Mouse (Mus musculus): ENCODE data around the gene Serpina10. TPM values are rescaled to one million over a fixed set of nuclear protein-coding genes. Genes with fewer than 3 reads are reported as not detected.

The Serpina10 gene
- polyA plus RNA-seq, 1 experiment from 2014 or later = 0.08 TPM

DNA sequence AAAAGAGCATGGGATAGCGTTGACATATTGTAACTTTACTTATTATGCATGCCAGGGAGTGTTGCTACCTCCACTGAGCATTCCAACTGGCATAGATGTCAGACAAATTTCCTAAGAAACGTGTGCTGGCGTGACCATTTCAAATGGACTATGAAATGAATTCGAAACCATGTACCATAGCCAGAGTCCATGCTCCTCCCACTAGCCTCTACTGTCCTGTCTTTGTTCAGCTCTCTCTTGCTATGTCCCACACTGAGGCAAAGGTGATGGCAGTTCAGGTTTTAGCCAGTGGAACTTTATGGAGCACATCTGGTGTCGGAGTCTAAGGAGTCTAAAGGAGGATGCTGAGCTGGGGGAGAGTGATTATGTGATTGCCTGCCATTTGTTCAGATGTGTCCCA is 28.8 kb upstream of the Serpina10 start:
- H3K27ac ChIP-seq (ENCODE audit: low read depth, low read length) = no peak overlapping the region
- no peak overlapping the region for H3K4me2 ChIP-seq (ENCODE audit: low read depth)
- H3K9me3 ChIP-seq (ENCODE audit: control insufficient read depth, low read length) = no peaks in the 10 kb centered on the region
- H3K4me3 ChIP-seq (ENCODE audit: low read depth, low read length) = no peak overlapping the region
- H3K4me1 ChIP-seq (ENCODE audit: control insufficient read depth, insufficient read depth, low read length) = no peaks in the 10 kb centered on the region
- 82% methylated on average over 5 of the region's 5 CpGs for WGBS
- no peaks in the 10 kb centered on the region for H3K36me3 ChIP-seq (ENCODE audit: control insufficient read depth, insufficient read depth, low read length)
- ATAC-seq (ENCODE audit: insufficient read depth, low FRiP score, low TSS enrichment) (no peak), DNase-seq (ENCODE audit: low spot score) (no peak)
- H3K27me3 ChIP-seq (ENCODE audit: control insufficient read depth, insufficient read depth, low read length) = no peaks in the 10 kb centered on the region
- H3K9ac ChIP-seq (ENCODE audit: low read length) = no peak overlapping the region

DNA sequence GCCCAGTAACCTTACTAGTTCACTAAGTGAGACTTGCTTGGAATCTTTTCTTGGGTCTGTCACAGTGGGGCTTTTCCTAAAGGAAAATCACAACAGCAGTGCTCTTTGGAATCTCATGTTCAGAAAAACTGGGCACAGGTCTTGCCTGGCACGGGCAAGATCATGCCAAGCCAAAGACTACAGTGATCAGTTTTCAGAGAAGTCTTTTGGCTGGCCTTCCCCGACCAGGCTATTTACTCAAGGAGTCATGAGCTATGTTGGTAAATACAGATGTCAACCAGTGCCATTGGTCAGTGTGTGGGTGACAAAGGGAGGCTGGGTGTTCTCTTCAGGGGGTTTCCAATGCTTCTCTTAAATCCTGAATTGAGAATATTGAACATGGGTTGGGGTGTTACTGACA is 27.9 kb upstream of the Serpina10 start:
- Histone ChIP-seq H3K27me3 (ENCODE audit: control insufficient read depth, insufficient read depth, low read length) (no peaks in the 10 kb centered on the region), H3K4me3 (ENCODE audit: low read depth, low read length) (no peak overlapping the region), H3K4me1 (ENCODE audit: control insufficient read depth, insufficient read depth, low read length) (no peaks in the 10 kb centered on the region), H3K4me2 (ENCODE audit: low read depth) (no peak overlapping the region), H3K36me3 (ENCODE audit: control insufficient read depth, insufficient read depth, low read length) (no peaks in the 10 kb centered on the region), H3K9me3 (ENCODE audit: control insufficient read depth, low read length) (no peaks in the 10 kb centered on the region), H3K9ac (ENCODE audit: low read length) (no peak overlapping the region), H3K27ac (ENCODE audit: low read depth, low read length) (no peak overlapping the region)
- 82% methylated on average over 2 of the region's 2 CpGs for WGBS
- no peak for ATAC-seq (ENCODE audit: insufficient read depth, low FRiP score, low TSS enrichment)
- DNase-seq (ENCODE audit: low spot score) = no peak

DNA sequence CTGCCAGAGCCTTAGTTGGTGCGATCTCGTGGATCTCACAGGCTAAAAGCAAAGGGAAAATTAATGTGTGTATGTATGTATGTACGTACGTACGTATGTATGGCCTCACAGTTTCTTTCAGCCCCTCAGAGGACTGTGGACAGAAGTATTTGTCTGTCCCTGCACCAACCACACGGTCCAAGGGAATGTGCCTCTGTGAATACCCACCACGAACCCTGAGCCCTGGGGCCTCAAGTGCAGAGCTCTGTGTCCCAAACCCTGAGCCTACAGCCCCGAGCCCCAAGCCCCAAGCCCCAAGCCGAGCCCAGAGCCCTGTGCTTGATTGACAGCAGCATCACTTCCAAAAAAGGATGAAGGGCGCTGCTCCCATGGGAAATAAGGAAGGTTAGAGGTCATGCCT is 26.7 kb upstream of the Serpina10 start:
- H3K27me3 ChIP-seq (ENCODE audit: control insufficient read depth, insufficient read depth, low read length) = no peaks in the 10 kb centered on the region
- H3K36me3 ChIP-seq (ENCODE audit: control insufficient read depth, insufficient read depth, low read length) = no peaks in the 10 kb centered on the region
- H3K9me3 ChIP-seq (ENCODE audit: control insufficient read depth, low read length) = no peaks in the 10 kb centered on the region
- H3K4me1 ChIP-seq (ENCODE audit: control insufficient read depth, insufficient read depth, low read length) = no peaks in the 10 kb centered on the region
- H3K4me2 ChIP-seq (ENCODE audit: low read depth) = no peak overlapping the region
- DNase-seq (ENCODE audit: low spot score) (no peak), ATAC-seq (ENCODE audit: insufficient read depth, low FRiP score, low TSS enrichment) (no peak)
- no peak overlapping the region for H3K9ac ChIP-seq (ENCODE audit: low read length)
- no peak overlapping the region for H3K4me3 ChIP-seq (ENCODE audit: low read depth, low read length)
- WGBS = 86% methylated on average over 10 of the region's 10 CpGs
- H3K27ac ChIP-seq (ENCODE audit: low read depth, low read length) = no peak overlapping the region

DNA sequence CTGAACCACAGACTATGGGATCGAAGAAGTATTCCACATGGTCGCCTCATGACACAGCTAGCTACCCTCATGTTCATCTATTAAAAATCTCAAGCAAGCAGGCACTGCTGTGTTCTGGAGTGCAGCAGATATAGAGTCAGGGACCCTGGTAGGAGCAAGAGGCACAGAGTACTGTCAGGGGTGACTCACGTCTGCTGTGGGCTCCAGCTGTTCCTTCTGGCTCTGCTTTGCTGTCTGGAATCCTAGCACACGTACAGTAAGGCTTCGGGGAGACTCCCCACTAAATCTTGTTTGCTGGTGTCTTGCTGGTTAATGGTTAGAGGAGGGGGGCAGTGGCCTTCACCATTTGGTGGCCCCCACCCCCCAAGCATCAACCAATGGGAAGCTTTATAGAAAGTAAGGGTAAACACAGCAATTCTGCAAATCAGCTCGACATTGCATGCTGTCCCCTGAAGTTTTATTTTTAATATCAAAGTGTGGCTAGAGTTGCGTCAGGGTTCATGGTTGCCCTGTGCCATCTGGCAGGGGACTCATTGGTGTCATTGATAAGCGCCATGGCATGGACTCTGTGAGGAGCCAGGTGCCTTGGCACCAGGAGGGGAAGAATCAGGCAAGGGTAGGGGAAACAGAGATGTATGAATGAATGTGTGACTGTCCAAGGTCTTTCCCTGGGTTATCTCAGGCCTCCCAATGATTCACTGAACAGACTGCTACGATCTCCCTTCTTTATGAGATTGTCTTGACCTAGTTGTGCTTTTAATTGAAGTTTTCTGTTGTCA is 25.8 kb upstream of the Serpina10 start, which contains the start of gene Serpina6:
Serpina6 (minus strand) TSS at position 365 of the 779 bp plus-strand sequence.
- Histone ChIP-seq H3K9me3 (ENCODE audit: control insufficient read depth, low read length) (no peaks in the 10 kb centered on the region), H3K4me2 (ENCODE audit: low read depth) (no peak within 1 kb of the TSS), H3K36me3 (ENCODE audit: control insufficient read depth, insufficient read depth, low read length) (no peaks in the 10 kb centered on the region), H3K4me3 (ENCODE audit: low read depth, low read length) (no peak within 1 kb of the TSS), H3K4me1 (ENCODE audit: control insufficient read depth, insufficient read depth, low read length) (no peaks in the 10 kb centered on the region), H3K27me3 (ENCODE audit: control insufficient read depth, insufficient read depth, low read length) (no peaks in the 10 kb centered on the region), H3K27ac (ENCODE audit: low read depth, low read length) (no peak within 1 kb of the TSS), H3K9ac (ENCODE audit: low read length) (no peak within 1 kb of the TSS)
- no peak for DNase-seq (ENCODE audit: low spot score)
- WGBS = 82% methylated on average over 9 of the region's 9 CpGs
- no peak for ATAC-seq (ENCODE audit: insufficient read depth, low FRiP score, low TSS enrichment)

DNA sequence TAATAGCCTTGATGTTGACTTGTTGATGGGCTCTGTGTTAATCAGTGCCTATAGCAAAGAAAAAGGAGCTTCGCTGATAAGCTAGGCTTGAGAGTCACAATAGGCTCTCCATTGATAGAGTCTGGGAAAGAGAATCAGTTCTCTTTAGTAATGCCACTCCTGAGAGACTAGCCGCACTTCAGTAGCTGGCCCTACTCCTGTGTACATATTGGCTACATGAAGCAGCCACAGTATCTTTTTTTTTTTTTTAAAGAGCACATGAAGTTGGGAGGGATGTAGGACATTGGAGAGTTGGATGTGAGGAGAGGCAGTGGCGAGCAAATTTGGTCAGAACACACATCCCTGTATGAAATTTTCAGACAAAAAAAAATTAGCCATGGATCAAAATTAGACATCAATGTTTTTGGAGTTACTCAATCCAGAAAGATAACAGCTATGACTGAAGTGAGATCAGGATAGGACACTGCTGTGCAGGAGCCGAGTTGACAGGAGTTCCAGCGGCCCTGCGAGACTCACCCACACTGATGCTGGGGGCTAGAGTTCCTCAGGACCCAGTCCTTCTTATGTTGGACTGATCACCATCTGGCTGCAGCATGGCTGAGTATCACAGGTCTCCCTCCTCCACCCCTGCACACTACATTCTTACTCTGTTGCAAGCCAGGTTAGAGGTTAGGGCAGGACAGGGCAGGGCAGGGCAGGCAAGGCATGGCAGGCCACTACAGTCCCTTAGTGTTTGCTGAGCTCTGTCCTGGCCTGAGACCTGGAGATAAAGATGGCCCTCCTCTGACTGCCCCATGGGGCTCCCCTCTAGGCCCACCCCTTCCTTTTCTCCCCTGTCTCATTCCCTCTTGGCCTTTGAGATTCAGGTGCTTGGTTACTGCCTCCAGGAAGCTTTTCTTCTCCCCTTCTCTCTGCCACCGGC is 24.1 kb upstream of the Serpina10 start:
- H3K36me3 ChIP-seq (ENCODE audit: control insufficient read depth, insufficient read depth, low read length) = no peaks in the 10 kb centered on the region
- no peaks in the 10 kb centered on the region for H3K4me1 ChIP-seq (ENCODE audit: control insufficient read depth, insufficient read depth, low read length)
- DNase-seq (ENCODE audit: low spot score) = no peak
- no peak overlapping the region for H3K27ac ChIP-seq (ENCODE audit: low read depth, low read length)
- ATAC-seq (ENCODE audit: insufficient read depth, low FRiP score, low TSS enrichment) = no peak
- no peaks in the 10 kb centered on the region for H3K27me3 ChIP-seq (ENCODE audit: control insufficient read depth, insufficient read depth, low read length)
- H3K4me3 ChIP-seq (ENCODE audit: low read depth, low read length) = no peak overlapping the region
- H3K4me2 ChIP-seq (ENCODE audit: low read depth) = no peak overlapping the region
- no peaks in the 10 kb centered on the region for H3K9me3 ChIP-seq (ENCODE audit: control insufficient read depth, low read length)
- WGBS = 91% methylated on average over 7 of the region's 7 CpGs
- no peak overlapping the region for H3K9ac ChIP-seq (ENCODE audit: low read length)

DNA sequence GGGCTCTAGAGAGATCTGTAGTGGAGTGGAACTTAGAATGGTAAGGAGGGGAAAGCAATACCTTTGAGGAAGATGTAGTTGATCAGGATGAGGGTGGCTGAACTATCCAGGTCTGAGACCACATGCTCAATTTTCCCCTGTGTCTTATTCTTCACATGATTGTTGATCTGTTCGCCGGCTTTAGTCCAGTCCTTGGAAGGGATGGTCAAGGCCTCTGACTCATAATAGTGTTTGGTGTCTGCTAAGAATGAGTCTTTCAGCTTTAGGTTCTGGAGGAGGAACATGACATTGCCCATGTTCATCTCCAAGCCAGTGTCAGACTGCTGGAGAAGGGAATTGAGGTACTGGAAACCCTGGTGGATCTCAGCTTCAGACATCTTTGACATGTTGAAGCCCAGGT is 22.6 kb upstream of the Serpina10 start:
- Histone ChIP-seq H3K9ac (ENCODE audit: low read length) (no peak overlapping the region), H3K27ac (ENCODE audit: low read depth, low read length) (no peak overlapping the region), H3K4me3 (ENCODE audit: low read depth, low read length) (no peak overlapping the region), H3K27me3 (ENCODE audit: control insufficient read depth, insufficient read depth, low read length) (no peaks in the 10 kb centered on the region), H3K36me3 (ENCODE audit: control insufficient read depth, insufficient read depth, low read length) (no peaks in the 10 kb centered on the region), H3K4me1 (ENCODE audit: control insufficient read depth, insufficient read depth, low read length) (no peaks in the 10 kb centered on the region), H3K9me3 (ENCODE audit: control insufficient read depth, low read length) (no peaks in the 10 kb centered on the region), H3K4me2 (ENCODE audit: low read depth) (no peak overlapping the region)
- ATAC-seq (ENCODE audit: insufficient read depth, low FRiP score, low TSS enrichment) (no peak), DNase-seq (ENCODE audit: low spot score) (no peak)
- WGBS = 95% methylated on average over 2 of the region's 2 CpGs

DNA sequence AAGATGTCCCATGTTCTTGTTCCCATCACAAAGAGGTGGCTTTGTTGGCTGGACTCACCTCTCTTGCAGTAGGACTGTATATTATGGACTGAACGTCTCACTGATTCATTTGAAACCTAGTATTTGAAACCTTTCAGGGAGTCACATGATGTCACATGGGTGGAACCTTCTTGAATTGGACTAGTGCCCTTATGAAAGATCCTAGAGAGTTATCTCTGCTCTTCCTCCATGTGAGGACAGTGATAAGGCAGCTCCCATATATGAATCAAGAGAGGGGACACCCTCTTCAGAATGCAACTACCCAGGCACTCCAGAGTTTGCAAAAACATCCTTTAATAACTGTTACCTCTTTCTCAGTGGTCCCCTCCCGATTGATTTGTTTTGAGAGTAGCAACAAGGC is 15.1 kb upstream of the Serpina10 start:
- Histone ChIP-seq H3K4me3 (ENCODE audit: low read depth, low read length) (no peak overlapping the region), H3K9ac (ENCODE audit: low read length) (no peak overlapping the region), H3K27me3 (ENCODE audit: control insufficient read depth, insufficient read depth, low read length) (no peaks in the 10 kb centered on the region), H3K27ac (ENCODE audit: low read depth, low read length) (no peak overlapping the region), H3K4me1 (ENCODE audit: control insufficient read depth, insufficient read depth, low read length) (no peaks in the 10 kb centered on the region), H3K4me2 (ENCODE audit: low read depth) (no peak overlapping the region), H3K36me3 (ENCODE audit: control insufficient read depth, insufficient read depth, low read length) (no peaks in the 10 kb centered on the region), H3K9me3 (ENCODE audit: control insufficient read depth, low read length) (no peaks in the 10 kb centered on the region)
- ATAC-seq (ENCODE audit: insufficient read depth, low FRiP score, low TSS enrichment) = no peak
- 73% methylated on average over 2 of the region's 2 CpGs for WGBS
- no peak for DNase-seq (ENCODE audit: low spot score)

DNA sequence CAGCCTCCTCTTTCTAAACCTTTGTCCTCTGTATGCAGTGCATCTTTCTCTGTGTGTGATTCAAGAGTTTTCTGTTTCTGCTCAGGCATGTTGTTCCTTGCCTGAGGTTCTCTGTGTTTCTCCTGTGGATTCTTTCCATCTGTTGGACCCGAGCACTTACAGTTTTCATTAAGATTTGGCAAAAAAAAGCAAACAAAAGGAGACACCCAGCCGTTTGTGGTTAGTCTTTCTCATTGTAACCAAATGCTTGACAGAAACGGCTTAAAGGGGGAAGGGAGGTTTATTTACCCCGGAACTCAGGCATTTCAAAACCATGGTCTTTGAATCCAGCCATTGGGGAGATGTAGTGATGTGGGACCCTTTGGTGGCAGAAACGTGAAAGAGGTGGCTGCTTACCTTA is 13.4 kb upstream of the Serpina10 start:
- DNase-seq (ENCODE audit: low spot score) (no peak), ATAC-seq (ENCODE audit: insufficient read depth, low FRiP score, low TSS enrichment) (no peak)
- 48% methylated on average over 5 of the region's 5 CpGs for WGBS
- Histone ChIP-seq H3K36me3 (ENCODE audit: control insufficient read depth, insufficient read depth, low read length) (no peaks in the 10 kb centered on the region), H3K27ac (ENCODE audit: low read depth, low read length) (no peak overlapping the region), H3K27me3 (ENCODE audit: control insufficient read depth, insufficient read depth, low read length) (no peaks in the 10 kb centered on the region), H3K4me2 (ENCODE audit: low read depth) (no peak overlapping the region), H3K9me3 (ENCODE audit: control insufficient read depth, low read length) (no peaks in the 10 kb centered on the region), H3K4me1 (ENCODE audit: control insufficient read depth, insufficient read depth, low read length) (no peaks in the 10 kb centered on the region), H3K9ac (ENCODE audit: low read length) (no peak overlapping the region), H3K4me3 (ENCODE audit: low read depth, low read length) (no peak overlapping the region)

Measured in neural tube, embryonic 11.5 days (tissue).